Mouse (Mus musculus): Measurements from ENCODE around the gene Agbl3.

The Agbl3 gene

DNA sequence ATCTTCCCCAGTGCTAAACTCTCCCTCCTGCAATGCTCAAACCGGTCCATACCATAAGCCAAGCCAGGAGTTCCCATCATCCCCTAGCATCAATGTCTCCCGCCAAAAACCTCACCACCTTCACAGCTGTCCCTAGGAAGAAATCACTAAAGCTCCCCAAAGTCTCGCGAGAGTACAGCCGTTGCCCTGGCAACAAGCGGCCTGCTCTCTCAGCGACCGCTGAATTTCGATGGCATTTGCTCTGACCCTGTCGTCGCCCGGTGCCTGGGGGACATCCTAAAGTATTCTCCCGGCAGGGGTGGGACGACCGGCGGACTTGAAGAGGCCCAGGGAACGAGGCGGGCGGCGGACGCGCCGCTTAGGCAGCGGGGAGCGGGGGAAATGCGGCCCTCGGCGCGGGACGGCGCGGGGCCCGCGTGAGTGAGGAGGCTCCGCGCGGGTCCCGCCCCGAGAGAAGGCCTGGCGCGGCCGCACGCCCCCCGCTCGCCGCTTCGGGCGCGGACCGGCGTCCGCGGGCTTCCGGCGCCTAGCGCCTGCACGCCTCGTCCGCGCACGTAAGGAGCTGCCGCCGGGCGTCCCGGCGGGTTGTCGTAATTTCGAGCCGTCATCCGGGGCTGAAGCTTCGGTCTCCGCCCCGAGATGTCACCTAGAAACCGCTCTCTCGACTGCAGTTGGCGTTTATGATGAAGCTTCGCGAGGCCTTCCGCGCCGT is at the start of gene Agbl3:
Gene Agbl3 (plus strand): TSS at position 202 of the 712 bp plus-strand sequence.
- peak; percentile 85 to 92 for DNase-seq

- DNase-seq: no peak
Measured at GRCm38 (mm10) chr6:34731007-34731406, 49.2 kb upstream of the Agbl3 start.

DNA sequence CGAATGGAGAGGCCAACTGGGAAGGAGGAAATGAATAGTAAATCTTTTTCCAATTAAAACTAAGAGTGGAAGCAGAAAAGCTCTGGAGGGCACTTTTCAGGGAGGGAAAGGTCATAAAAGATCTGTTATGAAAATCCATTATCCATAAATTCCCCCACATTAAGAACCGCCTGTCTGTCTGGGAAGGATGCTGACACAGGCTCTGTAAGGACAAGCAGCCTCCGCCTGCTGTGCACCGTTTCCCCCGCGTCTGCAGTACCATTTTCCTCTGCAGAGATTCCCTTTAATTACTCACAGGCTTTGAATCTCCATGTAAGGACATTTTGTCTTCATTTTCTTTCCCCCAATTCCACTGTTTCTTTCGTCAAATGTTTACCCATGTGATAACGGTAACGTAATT is 48.7 kb upstream of the Agbl3 start:
- no peak for DNase-seq

DNA sequence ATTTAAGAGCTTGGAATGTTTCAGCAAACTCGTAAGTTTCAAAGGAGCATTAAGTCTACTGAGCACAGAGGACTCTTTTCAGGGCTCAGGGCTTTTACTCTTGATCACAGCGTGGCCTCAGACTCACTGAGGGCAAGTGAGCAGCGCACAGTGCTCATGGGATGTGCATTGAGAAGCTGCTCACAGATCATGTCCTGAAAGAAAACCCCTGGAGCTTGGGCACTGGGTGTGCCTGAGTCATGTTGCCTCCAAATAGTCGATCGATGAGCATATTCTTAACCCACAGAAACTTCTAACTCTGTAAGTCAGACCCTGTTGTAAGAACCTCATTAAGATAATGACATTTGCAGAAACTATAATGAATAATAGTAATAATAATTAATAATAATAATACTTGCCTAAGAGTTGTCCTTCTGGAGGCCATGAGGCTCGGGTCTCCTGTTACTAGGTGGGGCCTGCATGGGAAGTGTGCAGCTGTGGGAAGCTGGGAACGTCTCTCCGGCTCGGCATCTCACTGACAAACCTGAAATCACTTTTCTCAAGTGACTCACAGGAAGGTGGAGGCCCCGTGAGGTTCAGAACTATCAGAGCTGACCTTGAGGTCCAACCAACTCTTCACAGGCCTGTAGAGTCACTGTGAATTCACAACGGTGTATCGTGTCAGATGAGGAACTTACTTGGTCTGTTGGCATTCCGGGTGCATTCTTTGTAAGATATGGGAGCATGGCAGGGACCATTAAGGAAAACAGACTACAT is 45.1 kb upstream of the Agbl3 start:
- no peak for DNase-seq

DNA sequence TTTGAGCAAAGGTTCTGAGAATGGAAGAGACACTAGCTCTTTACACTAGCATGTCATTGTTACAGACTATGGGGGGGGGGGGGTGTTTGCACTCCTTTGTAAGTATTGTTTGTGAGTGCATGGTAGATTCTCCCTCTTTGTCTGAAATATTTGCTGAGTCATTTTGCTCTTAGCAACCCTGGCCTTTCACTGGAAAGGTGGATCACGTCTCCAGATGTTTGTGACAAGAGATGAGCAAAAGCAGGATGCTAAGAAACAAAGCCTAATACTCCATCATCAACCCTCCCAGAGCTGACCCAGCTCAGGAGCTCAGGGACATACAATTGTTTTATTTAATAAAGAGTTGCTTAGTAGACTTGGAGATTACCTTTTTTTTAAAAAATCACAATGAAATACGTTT is 43.3 kb upstream of the Agbl3 start:
- no peak for DNase-seq

- DNase-seq: no peak
Measured at GRCm38 (mm10) chr6:34743946-34744345, 36.3 kb upstream of the Agbl3 start.

DNA sequence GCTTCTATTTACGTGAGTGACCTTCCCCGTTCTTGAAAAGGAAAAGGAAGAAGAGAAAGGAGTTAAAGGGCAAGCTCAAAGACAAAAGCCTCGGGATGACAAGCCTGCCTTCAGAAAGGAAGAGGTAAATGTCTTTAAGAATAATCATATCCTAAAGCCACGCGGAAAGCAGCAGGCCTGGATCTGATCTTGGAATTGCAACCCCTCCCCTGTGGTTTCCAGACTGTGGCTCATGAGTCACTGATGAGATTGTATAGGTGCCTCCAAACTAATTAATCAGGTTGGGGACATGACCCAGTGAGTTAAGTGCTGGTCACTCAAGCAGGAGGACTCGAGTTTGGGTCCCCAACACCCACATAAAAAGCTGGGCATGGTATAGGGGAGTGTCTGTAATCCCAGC is 32.4 kb upstream of the Agbl3 start:
- DNase-seq: no peak

GRCm38 (mm10) chr6:34748566-34748965 is 31.7 kb upstream of the Agbl3 start:
- no peak for DNase-seq

GRCm38 (mm10) chr6:34749526-34749925 is 30.7 kb upstream of the Agbl3 start:
- no peak for DNase-seq

- DNase-seq: no peak
Measured at GRCm38 (mm10) chr6:34750487-34751120, 29.6 kb upstream of the Agbl3 start.

GRCm38 (mm10) chr6:34751625-34752024 is 28.6 kb upstream of the Agbl3 start:
- DNase-seq: no peak

DNA sequence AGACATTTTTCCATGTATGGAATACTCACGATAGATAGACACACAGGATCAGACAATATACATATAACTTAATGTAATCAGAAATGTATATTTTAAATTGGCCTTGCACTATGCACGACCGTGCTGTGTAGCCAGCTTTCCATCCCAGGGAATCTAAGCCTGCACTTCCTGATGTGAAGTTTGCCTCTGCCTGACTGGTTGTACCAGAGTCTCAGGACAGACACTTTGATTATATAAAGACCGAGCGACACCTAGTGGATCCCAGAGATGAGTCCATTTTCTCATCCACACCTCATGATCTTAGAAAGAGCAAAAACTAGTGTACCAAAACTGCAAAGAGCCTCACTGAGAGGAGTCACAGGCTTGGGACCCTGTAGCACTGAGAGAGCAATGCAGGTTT is 25.8 kb upstream of the Agbl3 start:
- DNase-seq: no peak

DNA sequence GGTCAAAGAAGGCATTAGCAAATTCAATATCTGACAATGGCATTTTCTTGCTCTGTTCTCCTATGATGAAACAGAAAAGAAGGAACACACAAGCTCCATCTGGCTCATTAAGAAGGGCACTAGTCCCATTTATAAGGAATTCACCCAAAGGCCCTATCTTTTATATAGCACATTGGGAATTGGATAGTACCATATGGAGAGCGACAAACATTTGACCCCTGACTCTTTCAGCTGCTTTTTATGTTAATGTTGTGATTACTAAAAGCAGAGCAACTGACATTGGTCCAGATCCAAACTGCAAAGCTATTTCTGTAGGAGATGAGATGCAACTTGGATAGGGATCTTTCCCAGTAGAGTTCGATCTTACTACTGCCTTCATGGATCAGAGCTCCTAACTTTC is 21.9 kb upstream of the Agbl3 start:
- DNase-seq: no peak

GRCm38 (mm10) chr6:34760023-34760422 is 20.2 kb upstream of the Agbl3 start:
- no peak for DNase-seq

- DNase-seq: no peak
Measured at GRCm38 (mm10) chr6:34765721-34766120, 14.5 kb upstream of the Agbl3 start.

GRCm38 (mm10) chr6:34769984-34770383 is 10.2 kb upstream of the Agbl3 start:
- no peak for DNase-seq

GRCm38 (mm10) chr6:34770491-34770890 is 9.7 kb upstream of the Agbl3 start:
- DNase-seq: no peak

- DNase-seq: no peak
Measured at GRCm38 (mm10) chr6:34776396-34776795, 3.8 kb upstream of the Agbl3 start.

GRCm38 (mm10) chr6:34777094-34777493 is 3.1 kb upstream of the Agbl3 start:
- no peak for DNase-seq

DNA sequence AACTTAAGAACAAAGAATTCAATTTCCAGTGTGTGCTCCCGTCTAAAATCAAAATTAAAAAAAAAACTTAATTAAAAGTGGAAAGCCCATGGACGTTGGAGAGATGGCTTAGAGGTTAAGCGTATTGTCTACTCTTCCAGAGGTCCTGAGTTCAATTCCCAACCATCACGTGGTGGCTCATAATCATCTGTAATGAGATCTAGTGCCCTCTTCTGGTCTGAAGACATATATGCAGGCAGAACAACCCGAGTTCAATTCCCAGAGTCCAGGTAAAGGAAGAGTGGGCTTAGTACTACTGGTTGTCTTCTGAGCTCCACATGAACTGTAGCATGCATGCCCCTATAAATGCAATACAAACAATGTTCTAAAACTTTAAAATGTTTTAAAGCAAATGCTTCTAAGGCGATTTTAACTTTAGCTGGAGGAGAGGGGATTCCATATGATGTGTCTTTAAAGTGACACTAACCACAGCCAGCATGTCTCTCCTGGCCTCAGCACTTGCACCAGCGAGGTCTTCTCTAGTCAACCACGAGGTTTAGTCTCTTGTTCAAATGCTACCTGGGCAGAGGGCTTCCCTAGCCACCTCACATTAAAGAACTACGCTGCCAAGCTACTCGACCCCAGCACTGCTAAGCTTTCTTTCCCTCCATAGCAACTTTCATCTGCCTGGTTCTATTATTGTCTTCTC is 2.1 kb upstream of the Agbl3 start:
- DNase-seq: no peak

DNA sequence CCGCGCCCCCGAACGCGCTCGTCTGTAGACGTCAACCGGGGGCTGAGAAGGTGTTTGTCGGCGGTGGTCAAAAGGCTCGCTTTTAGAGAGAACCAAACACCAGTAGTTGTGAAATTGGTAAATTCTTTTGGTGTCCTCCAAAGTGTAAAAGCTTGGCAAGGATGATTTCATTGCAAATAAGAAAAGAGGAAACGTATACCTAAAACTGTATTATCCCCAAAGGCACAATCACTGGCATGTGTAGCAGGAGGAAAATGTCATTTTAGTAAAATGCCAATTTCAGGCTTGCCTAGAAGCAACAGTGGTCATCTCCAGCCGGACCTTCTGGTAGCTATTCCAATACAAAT is 684 bp downstream of the Agbl3 start:
- no peak for DNase-seq

GRCm38 (mm10) chr6:34782493-34782892 is 2.3 kb downstream of the Agbl3 start:
- no peak for DNase-seq

- no peak for DNase-seq
Measured at GRCm38 (mm10) chr6:34796881-34797280, 16.6 kb downstream of the Agbl3 start.

DNA sequence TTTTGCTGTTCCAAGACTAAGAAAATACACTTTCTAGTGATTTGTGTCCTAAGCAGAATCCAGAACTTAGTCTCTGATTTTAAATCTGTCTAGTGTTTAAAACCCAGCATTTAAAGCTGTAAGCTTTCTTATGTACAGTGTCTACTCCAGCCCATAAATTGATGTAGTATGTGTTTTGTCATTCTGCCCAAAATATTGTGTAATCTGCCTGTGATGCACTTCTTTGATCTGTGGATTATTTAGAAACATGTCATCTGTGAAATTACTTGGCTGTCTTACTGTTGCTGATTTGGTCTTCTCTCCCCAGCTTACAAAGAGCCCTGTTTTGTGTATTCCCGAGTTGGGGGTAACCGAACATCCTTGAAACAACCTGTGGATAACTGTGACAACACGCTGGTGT is 17.7 kb downstream of the Agbl3 start:
- no peak for DNase-seq

Data from thymus, adult 18-20 months (tissue).